ENCODE assay signal across 8 mouse cellular contexts in the genomic region with DNA sequence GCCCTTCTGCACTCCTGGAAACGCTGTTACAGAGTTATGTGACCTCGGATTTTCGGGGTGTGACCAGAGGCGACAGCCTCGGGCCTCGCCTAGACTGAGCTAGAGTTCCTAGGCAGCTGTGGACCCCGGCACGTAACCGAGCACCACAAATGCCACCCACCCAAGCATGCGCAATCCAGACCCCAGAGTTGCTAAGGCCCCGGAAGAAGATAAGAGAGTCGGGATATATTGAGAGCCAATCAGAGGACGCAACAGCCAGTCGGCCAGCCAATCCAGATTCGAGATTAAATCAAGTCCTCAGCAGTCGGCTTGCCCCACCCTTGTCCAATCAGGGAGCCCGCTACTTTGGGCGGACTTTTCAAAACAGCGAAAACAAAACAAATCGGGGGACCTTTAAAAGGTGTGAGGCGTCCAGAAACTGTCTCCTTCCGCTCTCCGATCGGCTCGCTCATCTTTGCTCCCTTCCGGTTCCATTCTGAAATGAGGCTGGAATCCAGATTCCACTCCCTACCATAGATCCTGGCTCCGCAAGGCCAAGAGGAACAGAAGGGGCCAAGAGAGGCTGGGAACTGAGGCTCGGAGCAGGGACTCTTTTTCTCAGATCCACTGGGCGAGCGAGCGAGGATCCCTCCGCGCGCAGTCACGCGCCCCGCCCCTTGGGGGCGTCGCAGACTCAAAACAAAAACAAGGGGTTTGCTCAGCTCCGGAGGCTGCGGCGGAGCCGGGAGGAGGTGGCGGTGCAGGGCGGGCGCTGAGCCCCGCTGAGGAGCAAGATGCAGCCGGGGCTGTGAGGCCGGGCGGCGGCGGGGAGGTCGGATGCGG. TPM values are rescaled to one million over a fixed set of nuclear protein-coding genes. Genes with fewer than 3 reads are reported as not detected.
DNase-seq lines count a peak whose midpoint lies in the region; ATAC-seq and TF ChIP-seq lines count a peak whose summit lies in the region.

A gene (plus strand): TSS at position 375 of the 822 bp plus-strand sequence.

- peak; percentile 85 for DNase-seq in c-Kit-positive CD71-positive TER-119-positive erythroid progenitor cells, embryonic 14.5 days (ENCODE audit: low spot score)
- DNase-seq in heart, postnatal 0 days (ENCODE audit: low spot score): peak; percentile 99
- DNase-seq in kidney, postnatal 4 days: peak; percentile 95 to 97

- H3K4me1 ChIP-seq in E14TG2a.4 (replicated peaks; ENCODE audit: low read depth, low read length): peaks cover 33% of the 10 kb centered on the region
- H3K4me1 ChIP-seq in forebrain, embryonic 12.5 days: peaks cover 19% of the 10 kb centered on the region
- peaks cover 13% of the 10 kb centered on the region for H3K4me1 ChIP-seq in heart, postnatal 0 days (ENCODE audit: control insufficient read depth, insufficient read depth)
- peaks cover 15% of the 10 kb centered on the region for H3K4me1 ChIP-seq in liver, embryonic 16.5 days (ENCODE audit: control insufficient read depth, low read depth, low read length)
- peaks cover 23% of the 10 kb centered on the region for H3K4me1 ChIP-seq in neural tube, embryonic 13.5 days (replicated peaks)
- peaks cover 8% of the 10 kb centered on the region for H3K4me1 ChIP-seq in testis, adult 2 months (ENCODE audit: control insufficient read depth, insufficient read depth, low read length)

- H3K27ac ChIP-seq in forebrain, embryonic 12.5 days: peak within 1 kb of the TSS; percentile 97
- H3K27ac ChIP-seq in heart, postnatal 0 days (ENCODE audit: low read depth): peak within 1 kb of the TSS; percentile 93
- H3K27ac ChIP-seq in liver, embryonic 16.5 days (ENCODE audit: low read length): peak within 1 kb of the TSS; percentile 83
- peak within 1 kb of the TSS; percentile 97 for H3K27ac ChIP-seq in neural tube, embryonic 13.5 days (replicated peaks)
- H3K27ac ChIP-seq in testis, adult 2 months (ENCODE audit: control insufficient read depth, insufficient read depth, low read depth, low read length): peak within 1 kb of the TSS; percentile 96

- peak; percentile 71 for TF ChIP-seq EP300 in heart, postnatal 0 days (IDR thresholded peaks at IDR 0.05; ENCODE audit: low read depth)

- peak within 1 kb of the TSS; percentile 92 for H3K9ac ChIP-seq in forebrain, embryonic 12.5 days
- peak within 1 kb of the TSS; percentile 94 for H3K9ac ChIP-seq in heart, postnatal 0 days (replicated peaks; ENCODE audit: low read depth, low read length)
- H3K9ac ChIP-seq in liver, embryonic 16.5 days (ENCODE audit: low read depth, low read length): peak within 1 kb of the TSS; percentile 89
- peak within 1 kb of the TSS; percentile 99 for H3K9ac ChIP-seq in neural tube, embryonic 13.5 days

- H3K9me3 ChIP-seq in E14TG2a.4 (ENCODE audit: low read length): no peaks in the 10 kb centered on the region
- H3K9me3 ChIP-seq in forebrain, embryonic 12.5 days: no peaks in the 10 kb centered on the region
- no peaks in the 10 kb centered on the region for H3K9me3 ChIP-seq in heart, postnatal 0 days (replicated peaks; ENCODE audit: control insufficient read depth, low read length)
- H3K9me3 ChIP-seq in liver, embryonic 16.5 days (replicated peaks; ENCODE audit: control insufficient read depth, low read length): no peaks in the 10 kb centered on the region
- no peaks in the 10 kb centered on the region for H3K9me3 ChIP-seq in neural tube, embryonic 13.5 days

- peak; percentile 93 for TF ChIP-seq POLR2A in testis, adult 2 months (IDR thresholded peaks at IDR 0.05; ENCODE audit: control insufficient read depth, low read depth, low read length)

- H3K4me2 ChIP-seq in forebrain, embryonic 12.5 days: peak within 1 kb of the TSS; percentile 56
- peak within 1 kb of the TSS; percentile 82 for H3K4me2 ChIP-seq in heart, postnatal 0 days (ENCODE audit: low read depth, low read length)
- H3K4me2 ChIP-seq in liver, embryonic 16.5 days (ENCODE audit: low read depth, low read length): peak within 1 kb of the TSS; percentile 81
- H3K4me2 ChIP-seq in neural tube, embryonic 13.5 days: peak within 1 kb of the TSS; percentile 61

- no peak for TF ChIP-seq CTCF in E14TG2a.4 (conservative IDR thresholded peaks at IDR 0.05; ENCODE audit: low read length)
- no peak for TF ChIP-seq CTCF in heart, postnatal 0 days (IDR thresholded peaks at IDR 0.05; ENCODE audit: low read depth)
- no peak for TF ChIP-seq CTCF in testis, adult 2 months (IDR thresholded peaks at IDR 0.05; ENCODE audit: control insufficient read depth, insufficient read depth, insufficient replicate concordance, low read depth, low read length)

- H3K36me3 ChIP-seq in E14TG2a.4 (ENCODE audit: insufficient read depth, low read length): peaks cover 28% of the 10 kb centered on the region
- H3K36me3 ChIP-seq in forebrain, embryonic 12.5 days (replicated peaks): peaks cover 20% of the 10 kb centered on the region
- H3K36me3 ChIP-seq in heart, postnatal 0 days (replicated peaks; ENCODE audit: control insufficient read depth, insufficient read depth, low read length): peaks cover 22% of the 10 kb centered on the region
- peaks cover 11% of the 10 kb centered on the region for H3K36me3 ChIP-seq in liver, embryonic 16.5 days (ENCODE audit: control insufficient read depth, insufficient read depth)
- H3K36me3 ChIP-seq in neural tube, embryonic 13.5 days: peaks cover 22% of the 10 kb centered on the region
- H3K36me3 ChIP-seq in testis, adult 2 months (ENCODE audit: control insufficient read depth, insufficient read depth, low read length): no peaks in the 10 kb centered on the region

- WGBS in forebrain, embryonic 12.5 days: under 1% methylated on average over 54 of the region's 54 CpGs
- WGBS in heart, postnatal 0 days: under 1% methylated on average over 54 of the region's 54 CpGs
- under 1% methylated on average over 54 of the region's 54 CpGs for WGBS in liver, embryonic 16.5 days (ENCODE audit: insufficient replicate concordance)
- WGBS in neural tube, embryonic 13.5 days: under 1% methylated on average over 54 of the region's 54 CpGs

- H3K27me3 ChIP-seq in E14TG2a.4 (ENCODE audit: insufficient read depth, low read length): no peaks in the 10 kb centered on the region
- H3K27me3 ChIP-seq in forebrain, embryonic 12.5 days: no peaks in the 10 kb centered on the region
- no peaks in the 10 kb centered on the region for H3K27me3 ChIP-seq in heart, postnatal 0 days (ENCODE audit: control insufficient read depth, insufficient read depth, low read length)
- H3K27me3 ChIP-seq in liver, embryonic 16.5 days (ENCODE audit: control insufficient read depth, insufficient read depth, low read depth, low read length): no peaks in the 10 kb centered on the region; the same call in 1 of the 2 replicates
- no peaks in the 10 kb centered on the region for H3K27me3 ChIP-seq in neural tube, embryonic 13.5 days
- no peaks in the 10 kb centered on the region for H3K27me3 ChIP-seq in testis, adult 2 months (ENCODE audit: control insufficient read depth, insufficient read depth, low read length)

- ATAC-seq in forebrain, embryonic 12.5 days (ENCODE audit: low FRiP score): peak; percentile 96
- peak; percentile 93 for ATAC-seq in heart, postnatal 0 days (ENCODE audit: insufficient read depth, low read depth)
- peak; percentile 92 for ATAC-seq in liver, embryonic 16.5 days (ENCODE audit: low read depth)
- ATAC-seq in neural tube, embryonic 13.5 days (ENCODE audit: low read depth): peak; percentile 96

- peak within 1 kb of the TSS; percentile 100 for H3K4me3 ChIP-seq in E14TG2a.4 (replicated peaks; ENCODE audit: low read length)
- H3K4me3 ChIP-seq in forebrain, embryonic 12.5 days (replicated peaks): peak within 1 kb of the TSS; percentile 92
- H3K4me3 ChIP-seq in heart, postnatal 0 days (ENCODE audit: low read depth, low read length): peak within 1 kb of the TSS; percentile 97
- peak within 1 kb of the TSS; percentile 87 for H3K4me3 ChIP-seq in liver, embryonic 16.5 days (ENCODE audit: low read depth, low read length)
- H3K4me3 ChIP-seq in neural tube, embryonic 13.5 days: peak within 1 kb of the TSS; percentile 97
- H3K4me3 ChIP-seq in testis, adult 2 months (ENCODE audit: control insufficient read depth, low read depth, low read length): peak within 1 kb of the TSS; percentile 91

RNA-seq across cellular contexts. Expression of the gene that starts here (rescaled TPM):
- 124 and 129 TPM in 2 replicates for polyA plus RNA-seq in forebrain, embryonic 12.5 days (2016; fragmentation: Nextera tagmentation; extraction: Ambion mirVana)
- total RNA-seq in heart, postnatal 0 days (2014; rRNA removed; ENCODE audit: low replicate concordance): 37.9 and 68.2 TPM in 2 replicates
- polyA plus RNA-seq in heart, postnatal 0 days (2015; fragmentation: Nextera tagmentation; extraction: Ambion mirVana): 20.2 and 31.6 TPM in 2 replicates
- polyA plus RNA-seq in liver, embryonic 16.5 days (2015; fragmentation: Nextera tagmentation; extraction: Ambion mirVana): 21.0 and 21.1 TPM in 2 replicates
- polyA plus RNA-seq in neural tube, embryonic 13.5 days (2015; fragmentation: Nextera tagmentation; extraction: Ambion mirVana): 110 and 129 TPM in 2 replicates
- 4.8 and 5.5 TPM in 2 replicates for polyA plus RNA-seq in testis, adult 2 months (2012; rRNA removed)

Comparison
In these comparisons a context has a peak if more than half of its experiments do, and no peak if none do; other contexts are left out.
1. Peak in every context shown above with its lines: DNase-seq, ATAC-seq, H3K4me3 ChIP-seq and H3K27ac ChIP-seq.